Mouse (Mus musculus): ENCODE measurements around the gene Timm44. TPM values are rescaled to one million over a fixed set of nuclear protein-coding genes. Genes with fewer than 3 reads are reported as not detected.

Gene Timm44
- 95.0 and 120 TPM in 2 replicates for total RNA-seq (2014; rRNA removed; ENCODE audit: low replicate concordance)
- 74.7 and 78.8 TPM in 2 replicates for polyA plus RNA-seq (2015; fragmentation: Nextera tagmentation; extraction: Ambion mirVana)

DNA sequence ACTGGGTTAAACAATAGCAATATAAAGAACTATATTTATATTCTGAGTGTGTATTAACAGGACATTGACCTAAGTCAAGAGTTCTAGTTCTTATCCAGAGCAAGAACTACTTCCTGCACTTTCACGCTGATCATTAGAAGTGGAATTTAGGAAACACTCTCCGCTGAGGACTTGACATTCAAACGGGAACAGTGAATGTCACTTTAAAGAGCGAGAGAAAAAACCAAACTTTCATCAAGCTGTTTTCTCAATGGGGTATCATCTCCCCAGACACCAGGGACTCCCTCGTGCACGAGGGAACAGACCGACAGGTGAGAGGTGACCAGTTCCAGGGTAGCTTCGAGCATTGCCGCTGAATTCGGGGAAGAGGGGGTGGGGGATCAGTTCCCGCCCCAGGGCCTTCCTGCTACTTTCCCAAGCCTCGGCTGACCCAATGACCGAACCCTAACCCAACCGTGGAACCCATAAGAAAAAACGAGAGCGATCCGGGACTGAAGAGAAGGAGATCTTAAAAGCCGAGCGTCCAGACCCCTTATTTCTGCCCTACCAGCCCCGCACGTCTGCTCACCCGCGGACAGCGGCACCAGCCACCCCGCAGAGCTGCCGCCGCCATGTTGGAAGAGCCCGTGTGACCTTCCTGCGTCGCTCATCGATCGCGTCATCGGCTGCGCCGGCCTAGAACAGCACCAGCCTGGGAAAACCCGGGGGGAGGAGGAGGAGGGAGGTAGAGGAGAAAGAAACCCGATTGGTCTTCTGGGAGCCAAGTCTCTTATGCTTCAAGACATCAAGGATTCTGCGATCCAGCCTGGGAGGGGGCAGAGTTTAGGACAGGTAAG, at the start of gene Timm44:
Gene Timm44, minus strand, starts transcription at position 639 of the 836 bp plus-strand sequence.
- peak; percentile 99 for ATAC-seq (ENCODE audit: insufficient read depth, low read depth)
- peak within 1 kb of the TSS; percentile 86 for H3K4me3 ChIP-seq (ENCODE audit: low read depth, low read length)
- under 1% methylated on average over 39 of the region's 39 CpGs for WGBS

GRCm38 (mm10) chr8:4324983-4325750, 49.5 kb upstream of the Timm44 start, which contains the start of the genes Ccl25 and Elavl1:
Gene Ccl25 (plus strand): TSS chr8:4325210.
Gene Elavl1 (minus strand): TSS chr8:4325413.
- H3K9me3 ChIP-seq (replicated peaks; ENCODE audit: control insufficient read depth, low read length): no peaks in the 10 kb centered on the region
- H3K27ac ChIP-seq (ENCODE audit: low read depth): peak within 1 kb of the TSS; percentile 95
- peak within 1 kb of the TSS; percentile 94 for H3K4me3 ChIP-seq (ENCODE audit: low read depth, low read length)
- peak within 1 kb of the TSS; percentile 82 for H3K4me2 ChIP-seq (ENCODE audit: low read depth, low read length)
- peak; percentile 99 for ATAC-seq (ENCODE audit: insufficient read depth, low read depth)
- under 1% methylated on average over 76 of the region's 78 CpGs for WGBS
- peak; percentile 91 for DNase-seq (ENCODE audit: low spot score)
- peaks cover 34% of the 10 kb centered on the region for H3K36me3 ChIP-seq (replicated peaks; ENCODE audit: control insufficient read depth, insufficient read depth, low read length)
- no peaks in the 10 kb centered on the region for H3K27me3 ChIP-seq (ENCODE audit: control insufficient read depth, insufficient read depth, low read length)
- peak; percentile 77; the same call in 1 of the 2 replicates for TF ChIP-seq EP300 (IDR thresholded peaks at IDR 0.05; ENCODE audit: low read depth)
- no peak for TF ChIP-seq CTCF (IDR thresholded peaks at IDR 0.05; ENCODE audit: low read depth)
- peak within 1 kb of the TSS; percentile 94 for H3K9ac ChIP-seq (replicated peaks; ENCODE audit: low read depth, low read length)
- H3K4me1 ChIP-seq (ENCODE audit: control insufficient read depth, insufficient read depth): peaks cover 38% of the 10 kb centered on the region

More for the DNA sequence above, at the start of gene Timm44:
- TF ChIP-seq EP300 (IDR thresholded peaks at IDR 0.05; ENCODE audit: low read depth) (no peak), CTCF (IDR thresholded peaks at IDR 0.05; ENCODE audit: low read depth) (no peak)
- no peaks in the 10 kb centered on the region for H3K27me3 ChIP-seq (ENCODE audit: control insufficient read depth, insufficient read depth, low read length)
- H3K9me3 ChIP-seq (replicated peaks; ENCODE audit: control insufficient read depth, low read length): no peaks in the 10 kb centered on the region
- peak within 1 kb of the TSS; percentile 77 for H3K4me2 ChIP-seq (ENCODE audit: low read depth, low read length)
- peaks cover 32% of the 10 kb centered on the region for H3K36me3 ChIP-seq (replicated peaks; ENCODE audit: control insufficient read depth, insufficient read depth, low read length)
- H3K27ac ChIP-seq (ENCODE audit: low read depth): peak within 1 kb of the TSS; percentile 81
- H3K9ac ChIP-seq (replicated peaks; ENCODE audit: low read depth, low read length): peak within 1 kb of the TSS; percentile 81
- peak; percentile 95 for DNase-seq (ENCODE audit: low spot score)
- H3K4me1 ChIP-seq (ENCODE audit: control insufficient read depth, insufficient read depth): peaks cover 5% of the 10 kb centered on the region

DNA sequence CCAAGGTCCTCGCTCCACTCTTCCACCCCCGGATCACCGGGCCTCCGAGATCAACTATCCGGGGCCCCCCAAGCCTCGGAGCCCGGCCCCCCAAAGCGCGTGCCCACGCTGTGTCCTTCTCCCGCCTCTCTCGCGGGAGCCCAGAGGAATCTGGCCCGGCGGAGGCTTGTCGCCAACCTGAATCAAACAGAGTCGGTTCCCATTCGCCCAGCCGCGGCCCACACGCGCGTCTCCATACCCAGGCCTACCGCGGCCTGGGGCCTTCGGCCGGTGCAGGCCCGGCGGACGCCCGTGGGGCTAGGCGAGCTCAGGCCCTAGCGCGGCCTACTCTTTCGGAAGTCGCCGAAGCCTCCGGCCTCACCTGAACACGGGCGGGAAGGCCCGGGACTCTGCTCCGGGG, 48.8 kb upstream of the Timm44 start:
- Histone ChIP-seq H3K27me3 (ENCODE audit: control insufficient read depth, insufficient read depth, low read length) (no peaks in the 10 kb centered on the region), H3K36me3 (replicated peaks; ENCODE audit: control insufficient read depth, insufficient read depth, low read length) (peaks cover 29% of the 10 kb centered on the region), H3K9me3 (replicated peaks; ENCODE audit: control insufficient read depth, low read length) (no peaks in the 10 kb centered on the region), H3K4me3 (ENCODE audit: low read depth, low read length) (peak overlapping the region; percentile 94), H3K27ac (ENCODE audit: low read depth) (peak overlapping the region; percentile 95), H3K4me1 (ENCODE audit: control insufficient read depth, insufficient read depth) (peaks cover 42% of the 10 kb centered on the region), H3K9ac (replicated peaks; ENCODE audit: low read depth, low read length) (peak overlapping the region; percentile 94), H3K4me2 (ENCODE audit: low read depth, low read length) (peak overlapping the region; percentile 82)
- WGBS: under 1% methylated on average over 42 of the region's 42 CpGs
- ATAC-seq (ENCODE audit: insufficient read depth, low read depth) (peak; percentile 53), DNase-seq (ENCODE audit: low spot score) (no peak)
- no peak for TF ChIP-seq CTCF (IDR thresholded peaks at IDR 0.05; ENCODE audit: low read depth)

GRCm38 (mm10) chr8:4323917-4324316, 48.2 kb upstream of the Timm44 start:
- 1% methylated on average over 6 of the region's 6 CpGs for WGBS
- Histone ChIP-seq H3K36me3 (replicated peaks; ENCODE audit: control insufficient read depth, insufficient read depth, low read length) (peaks cover 27% of the 10 kb centered on the region), H3K27ac (ENCODE audit: low read depth) (peak overlapping the region; percentile 95), H3K4me1 (ENCODE audit: control insufficient read depth, insufficient read depth) (peaks cover 42% of the 10 kb centered on the region), H3K9ac (replicated peaks; ENCODE audit: low read depth, low read length) (peak overlapping the region; percentile 94), H3K27me3 (ENCODE audit: control insufficient read depth, insufficient read depth, low read length) (no peaks in the 10 kb centered on the region), H3K4me2 (ENCODE audit: low read depth, low read length) (peak overlapping the region; percentile 82), H3K9me3 (replicated peaks; ENCODE audit: control insufficient read depth, low read length) (no peaks in the 10 kb centered on the region), H3K4me3 (ENCODE audit: low read depth, low read length) (peak overlapping the region; percentile 94)
- TF ChIP-seq CTCF (IDR thresholded peaks at IDR 0.05; ENCODE audit: low read depth): no peak
- no peak for TF ChIP-seq EP300 (IDR thresholded peaks at IDR 0.05; ENCODE audit: low read depth)
- no peak for ATAC-seq (ENCODE audit: insufficient read depth, low read depth)
- DNase-seq (ENCODE audit: low spot score): no peak

GRCm38 (mm10) chr8:4322470-4322869, 46.8 kb upstream of the Timm44 start:
- H3K4me2 ChIP-seq (ENCODE audit: low read depth, low read length): no peak overlapping the region
- no peak overlapping the region for H3K9ac ChIP-seq (replicated peaks; ENCODE audit: low read depth, low read length)
- no peaks in the 10 kb centered on the region for H3K27me3 ChIP-seq (ENCODE audit: control insufficient read depth, insufficient read depth, low read length)
- H3K9me3 ChIP-seq (replicated peaks; ENCODE audit: control insufficient read depth, low read length): no peaks in the 10 kb centered on the region
- ATAC-seq (ENCODE audit: insufficient read depth, low read depth) (no peak), DNase-seq (ENCODE audit: low spot score) (peak; percentile 67)
- TF ChIP-seq EP300 (IDR thresholded peaks at IDR 0.05; ENCODE audit: low read depth) (no peak), CTCF (IDR thresholded peaks at IDR 0.05; ENCODE audit: low read depth) (peak; percentile 89)
- H3K4me1 ChIP-seq (ENCODE audit: control insufficient read depth, insufficient read depth): peaks cover 42% of the 10 kb centered on the region
- H3K27ac ChIP-seq (ENCODE audit: low read depth): no peak overlapping the region; the same call in 1 of the 2 replicates
- WGBS: 36% methylated on average over 2 of the region's 2 CpGs
- no peak overlapping the region for H3K4me3 ChIP-seq (ENCODE audit: low read depth, low read length)
- peaks cover 16% of the 10 kb centered on the region; the same call in 1 of the 2 replicates for H3K36me3 ChIP-seq (replicated peaks; ENCODE audit: control insufficient read depth, insufficient read depth, low read length)
